Mouse (Mus musculus) spleen, postnatal 36 days (tissue): ENCODE measurements around the gene Nxph3.
"Not testable (repeated sequence)": the region's sequence is repeated elsewhere in the genome, so short reads cannot be mapped to it uniquely, and the experiment has no call there.

Source experiments
- DNase-seq, 2 experiments: peaks; one replicate each; pipeline ENCODE4 v3.0.0; 2022; ENCODE audit warnings: low spot score in 2 of 2, mixed read lengths in 1 of 2

Gene Nxph3

DNA sequence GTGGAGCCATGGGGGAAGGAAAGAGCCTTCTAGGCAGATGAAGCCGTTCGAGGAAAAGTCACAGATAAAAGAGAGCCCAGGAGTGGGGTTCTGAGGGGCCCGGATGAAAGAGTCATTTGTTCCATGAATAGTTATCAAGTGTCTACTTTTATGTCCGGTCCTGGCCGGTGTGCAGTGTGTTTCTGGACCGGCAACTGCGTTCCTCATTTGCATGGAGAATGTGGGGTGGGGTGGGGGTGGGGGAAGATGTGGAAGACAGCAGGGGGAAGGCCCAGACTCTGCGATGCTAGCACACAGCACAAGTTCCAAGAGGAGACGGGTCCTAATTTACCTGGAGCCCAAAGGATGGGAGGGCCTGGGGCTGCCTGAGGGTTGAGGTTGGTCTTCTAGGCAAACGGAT is 4.9 kb upstream of the Nxph3 start:
- DNase-seq: no peak

DNA sequence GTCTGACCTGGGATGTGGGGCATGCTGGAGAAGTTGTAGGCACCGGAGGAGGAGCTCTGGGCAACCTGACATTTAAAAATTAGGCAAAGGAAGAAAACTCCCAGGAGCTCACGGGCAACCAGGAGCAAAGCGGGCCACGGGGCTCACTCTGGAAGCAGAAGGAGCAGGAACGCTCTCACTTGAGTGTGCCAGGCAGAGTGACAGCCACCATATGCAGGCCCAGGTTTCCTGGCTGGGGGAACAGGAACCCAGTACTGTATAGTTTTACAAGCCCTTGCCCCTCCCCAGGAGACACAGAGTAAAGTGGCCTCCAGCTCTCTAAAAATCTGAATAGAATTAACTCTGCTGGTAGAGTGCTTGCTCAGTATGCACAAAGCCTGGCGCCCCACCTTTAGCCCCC is 2.8 kb upstream of the Nxph3 start:
- no peak for DNase-seq

DNA sequence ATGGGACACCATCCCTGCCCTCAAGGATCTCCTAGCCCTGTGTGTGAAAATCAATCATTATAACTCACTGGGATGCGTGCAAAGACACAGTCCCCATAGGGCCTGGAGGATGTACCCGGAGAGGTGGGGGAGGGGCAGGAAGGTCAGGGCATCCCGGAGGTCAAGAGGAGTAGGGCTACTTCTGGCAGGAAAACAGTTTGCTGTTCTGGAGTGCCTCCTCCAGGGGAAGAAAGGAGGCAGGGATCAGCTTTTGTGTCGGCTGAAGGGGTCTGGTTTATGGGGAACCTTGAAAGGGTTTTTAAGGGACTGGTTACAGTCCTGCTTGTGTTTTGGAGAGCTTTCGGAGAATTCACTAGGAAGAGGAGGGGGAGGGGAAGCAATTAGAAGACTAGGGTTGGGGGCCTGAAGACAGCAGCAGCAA is 2.1 kb upstream of the Nxph3 start:
- DNase-seq: no peak

DNA sequence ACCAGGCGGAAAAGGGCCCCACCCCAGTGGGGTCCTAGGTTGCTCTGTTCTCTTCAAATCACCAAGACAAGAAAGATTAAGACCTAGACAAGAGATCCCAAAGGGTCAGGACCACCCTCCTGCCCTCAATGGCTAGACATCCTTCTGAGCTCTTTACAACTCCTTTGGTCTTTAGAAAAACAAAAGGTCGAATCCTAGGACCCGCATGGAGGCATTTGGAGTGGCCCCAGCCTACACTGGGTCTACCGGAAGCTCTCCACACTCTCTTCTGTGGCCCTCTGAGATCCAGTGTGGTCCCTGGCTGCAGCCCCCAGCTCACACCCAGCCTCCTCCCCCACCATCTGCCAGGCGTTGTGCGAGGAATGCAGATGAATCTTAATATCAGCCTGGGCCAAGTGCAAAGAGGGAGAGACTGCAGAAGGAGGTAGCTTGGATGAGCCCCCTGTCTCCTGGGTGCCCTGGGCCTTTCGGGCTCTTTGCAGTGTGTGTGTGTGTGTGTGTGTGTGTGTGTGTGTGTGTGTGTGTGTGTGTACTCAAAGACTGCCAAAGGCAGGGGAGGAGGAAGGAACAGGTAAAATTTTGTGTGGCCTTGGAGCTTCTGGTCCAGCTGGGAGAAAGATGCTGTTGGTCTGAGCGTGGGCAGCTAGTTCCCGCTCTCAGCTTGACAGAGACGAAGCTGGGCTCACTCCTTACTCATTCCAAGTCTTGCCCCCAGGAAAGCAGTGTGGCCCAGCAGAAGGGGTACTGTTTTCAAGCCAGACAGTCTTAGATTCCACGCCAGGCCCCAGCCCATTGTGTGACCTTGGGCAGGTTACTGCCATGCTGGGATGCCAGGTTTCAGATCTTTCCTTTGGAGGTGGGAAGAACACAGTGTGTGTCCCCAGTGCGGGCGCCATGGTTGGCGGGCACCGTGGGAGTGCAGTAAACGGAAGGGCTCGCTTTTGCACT is 1.3 kb upstream of the Nxph3 start:
- no peak for DNase-seq

DNA sequence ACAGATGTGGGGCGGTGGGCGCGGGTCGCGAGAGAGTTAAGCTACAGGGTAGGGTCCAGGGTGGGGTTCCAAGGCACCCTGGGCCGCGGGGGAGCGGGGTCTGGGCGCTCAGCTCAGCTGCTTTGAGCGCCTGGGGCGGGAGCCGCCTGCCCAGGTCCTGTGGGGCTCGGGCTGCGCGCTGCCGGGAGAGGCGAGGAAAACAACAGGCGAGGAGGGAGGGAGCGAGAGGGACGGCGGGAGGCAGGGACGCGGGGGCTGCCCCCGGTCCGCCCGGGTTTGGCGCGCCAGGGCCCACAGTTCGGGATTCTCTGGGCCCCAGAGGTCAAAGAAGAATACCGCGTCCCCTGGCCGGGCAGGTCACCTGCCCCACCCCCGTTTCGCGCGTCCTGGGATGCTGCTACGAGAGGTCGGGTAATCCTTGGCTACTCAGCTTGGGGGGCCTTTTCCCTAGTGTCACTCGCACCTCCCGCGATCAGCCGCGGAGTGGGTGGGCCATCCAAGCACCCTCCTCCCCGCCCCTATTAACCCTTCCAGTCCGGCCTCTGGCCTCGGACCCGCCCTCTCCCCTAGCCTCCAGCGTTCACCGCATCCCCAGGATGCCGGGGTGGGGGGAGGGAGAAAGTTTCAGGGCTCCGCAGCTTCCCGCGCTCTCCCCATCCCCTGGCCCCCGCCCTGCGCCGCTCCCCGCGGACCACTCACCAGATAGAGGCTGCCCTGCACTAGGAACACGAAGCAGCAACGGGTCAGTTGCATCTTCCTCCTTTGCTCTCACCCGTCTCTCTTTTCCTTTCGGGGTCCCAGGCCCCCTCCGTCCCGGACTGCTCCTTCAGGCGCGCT is 691 bp downstream of the Nxph3 start:
- no peak for DNase-seq

DNA sequence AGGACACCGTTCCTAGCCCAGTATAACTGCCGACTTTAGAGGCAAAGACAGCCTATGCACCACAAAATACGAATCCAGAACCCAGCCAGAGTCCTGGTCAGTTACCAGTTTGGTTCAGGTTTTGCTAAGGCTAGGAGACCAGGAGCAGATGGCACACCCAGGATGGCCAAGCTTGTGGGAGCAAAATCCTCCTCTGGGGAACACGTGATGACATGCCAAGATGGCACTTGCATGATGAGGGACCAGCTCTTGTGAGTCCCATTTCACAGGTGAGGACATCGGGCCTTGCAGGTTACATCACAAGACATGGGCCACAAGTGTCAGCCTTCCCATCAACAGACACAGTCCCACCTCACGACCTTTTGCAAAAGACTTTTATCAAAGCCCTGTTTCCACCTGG is 2.0 kb downstream of the Nxph3 start:
- no peak for DNase-seq

DNA sequence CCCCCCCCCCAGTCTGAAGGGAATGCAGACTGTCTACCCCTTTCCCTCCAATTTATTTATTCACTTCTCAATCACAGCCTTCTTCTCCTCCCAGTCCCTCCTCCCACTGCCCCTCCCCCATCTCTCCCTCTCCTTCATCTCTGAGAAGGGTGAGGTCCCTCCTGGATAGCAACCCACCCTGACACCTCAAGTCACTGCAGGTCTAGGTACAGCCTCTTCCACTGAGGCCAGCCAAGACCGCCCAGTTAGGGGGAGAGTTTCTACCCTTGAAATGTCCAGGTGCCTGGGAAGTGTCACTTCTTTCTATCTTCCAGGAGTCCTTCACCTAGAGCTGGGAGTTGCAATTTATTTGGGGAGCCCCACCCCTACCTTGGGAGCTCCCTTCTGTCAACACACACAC is 2.5 kb downstream of the Nxph3 start:
- DNase-seq: no peak

DNA sequence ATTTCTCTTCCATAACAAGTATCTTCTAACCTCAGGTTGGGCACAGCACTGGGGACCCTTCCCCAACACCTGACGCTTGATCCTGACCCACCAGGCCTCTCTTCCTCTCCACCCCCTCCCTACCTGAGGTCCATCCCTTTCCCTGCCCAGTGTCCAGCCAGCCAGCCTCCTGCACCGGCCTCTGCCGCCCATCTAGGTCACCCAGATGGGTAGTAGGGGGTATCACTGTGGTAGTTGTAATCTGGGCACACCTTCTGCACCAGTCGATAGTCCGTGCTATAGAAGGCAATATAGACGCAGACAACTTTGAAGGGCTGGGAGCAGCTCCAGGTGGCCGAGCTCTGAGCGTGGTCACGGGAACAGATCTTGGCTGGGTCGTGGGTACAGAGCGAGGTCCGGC is 3.7 kb downstream of the Nxph3 start:
- no peak for DNase-seq

DNA sequence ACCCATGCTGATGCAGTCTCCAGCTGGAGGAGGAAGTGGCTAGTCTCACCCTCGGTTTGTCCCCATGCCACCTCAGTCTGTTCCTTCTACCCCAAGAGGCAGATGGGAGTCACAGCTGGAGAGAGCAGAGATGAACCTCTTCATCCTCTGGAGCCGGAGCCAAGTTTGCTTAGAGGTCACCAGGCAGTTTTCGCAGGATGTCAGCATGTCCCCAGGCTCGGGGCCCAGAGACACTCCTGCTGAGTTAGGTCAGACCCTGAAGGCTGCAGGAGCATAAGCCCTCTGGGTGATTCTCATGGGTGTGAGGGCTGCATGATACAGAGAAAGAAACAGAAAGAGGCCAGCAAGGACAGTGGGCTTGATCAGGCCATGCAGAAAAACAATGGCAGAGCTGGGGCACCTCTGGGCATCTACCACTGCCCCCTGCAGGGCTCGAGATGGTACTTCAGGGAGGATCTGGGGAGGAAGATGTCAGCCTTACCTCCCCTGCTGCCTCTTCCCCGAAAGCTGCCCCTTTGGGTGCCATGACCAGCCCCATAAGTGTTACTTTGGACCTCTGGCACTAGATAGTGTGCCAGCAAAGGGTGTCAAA is 5.1 kb downstream of the Nxph3 start:
- DNase-seq: no peak

DNA sequence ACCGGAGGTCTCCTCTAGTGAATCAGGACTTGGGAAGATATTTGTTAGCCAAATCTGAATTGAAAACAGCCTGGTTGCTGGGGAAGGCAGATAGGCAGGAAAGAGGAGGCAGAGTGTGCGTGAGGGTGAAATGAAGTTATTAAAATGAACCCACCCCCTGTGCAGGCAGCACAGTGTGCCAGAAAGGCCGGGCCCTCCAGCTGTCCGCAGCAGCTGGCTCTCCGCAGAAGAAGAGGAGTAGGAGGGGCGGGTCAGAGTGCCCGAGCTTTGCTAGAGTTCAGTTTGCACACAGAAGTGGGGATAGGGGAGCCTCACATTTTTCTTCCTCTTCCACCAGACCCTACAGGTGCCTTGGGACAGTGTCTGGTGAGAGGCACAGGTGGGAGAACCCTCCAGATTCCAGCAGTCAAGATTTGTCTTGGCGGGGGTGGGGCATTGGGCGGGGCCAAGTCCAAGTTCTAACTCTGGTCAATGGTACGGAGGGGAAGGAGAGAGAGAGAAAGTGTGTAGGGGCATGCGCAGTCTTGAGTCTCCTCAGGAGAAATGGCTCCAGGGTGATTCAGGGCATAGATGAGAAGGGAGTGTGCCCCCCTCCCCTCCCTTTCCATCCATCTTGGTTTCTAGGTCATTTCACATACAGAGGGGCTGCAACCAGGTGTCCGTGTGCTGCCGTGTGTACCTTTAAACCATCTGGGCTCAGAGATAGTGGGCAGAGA is 6.0 kb downstream of the Nxph3 start:
- no peak for DNase-seq

DNA sequence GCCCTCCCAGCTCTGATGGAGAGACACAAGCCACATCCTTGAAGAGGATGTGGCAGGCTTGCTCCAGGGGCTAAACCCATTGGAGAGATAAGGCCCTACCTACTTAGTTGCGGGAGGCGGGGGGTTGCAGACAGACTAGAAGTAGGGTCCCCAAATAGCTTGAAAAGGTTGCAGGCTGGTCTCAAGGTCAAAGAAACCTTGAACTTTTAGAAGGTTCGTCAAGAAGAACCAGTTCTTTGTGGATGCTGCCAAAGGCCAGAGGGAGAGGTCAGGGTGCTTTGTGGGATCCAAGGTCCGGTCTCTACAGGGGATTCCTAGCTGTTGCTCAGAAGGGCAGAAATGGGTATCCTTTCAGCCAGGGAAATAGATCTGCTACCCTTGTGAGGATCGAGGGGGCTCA is 6.6 kb downstream of the Nxph3 start:
- DNase-seq: no peak

DNA sequence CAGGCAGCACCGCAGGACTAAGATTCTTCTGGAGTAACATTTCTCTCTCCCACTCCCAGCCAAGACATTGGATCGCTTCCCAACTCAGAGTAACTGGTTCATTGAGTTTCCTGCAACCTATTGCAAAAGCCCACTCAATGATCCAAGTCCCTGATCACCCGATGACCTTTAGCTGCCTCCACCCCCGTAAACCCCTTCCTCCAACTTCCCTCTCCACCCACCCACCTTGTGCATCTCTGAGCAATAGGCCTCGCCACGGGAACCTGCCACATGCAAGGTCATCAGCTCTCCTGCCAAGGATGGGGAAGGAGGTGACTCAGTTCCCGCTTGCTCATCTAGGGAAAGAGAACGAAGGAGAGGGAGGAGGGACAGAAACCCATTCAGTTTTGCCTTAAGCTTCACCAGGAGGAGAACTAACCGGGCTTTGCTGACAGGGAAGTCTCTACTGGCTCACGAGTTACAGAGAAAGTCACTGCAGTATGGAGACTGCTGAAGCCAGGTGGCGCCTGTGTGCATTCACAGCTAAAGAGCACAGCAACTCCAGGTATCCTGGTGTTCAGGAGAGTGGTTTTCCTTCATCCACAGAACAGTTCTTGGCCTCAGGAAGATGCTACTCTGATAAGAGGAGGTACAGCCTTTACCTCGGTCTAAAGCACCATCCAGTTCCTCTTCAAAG is 7.2 kb downstream of the Nxph3 start:
- no peak for DNase-seq

DNA sequence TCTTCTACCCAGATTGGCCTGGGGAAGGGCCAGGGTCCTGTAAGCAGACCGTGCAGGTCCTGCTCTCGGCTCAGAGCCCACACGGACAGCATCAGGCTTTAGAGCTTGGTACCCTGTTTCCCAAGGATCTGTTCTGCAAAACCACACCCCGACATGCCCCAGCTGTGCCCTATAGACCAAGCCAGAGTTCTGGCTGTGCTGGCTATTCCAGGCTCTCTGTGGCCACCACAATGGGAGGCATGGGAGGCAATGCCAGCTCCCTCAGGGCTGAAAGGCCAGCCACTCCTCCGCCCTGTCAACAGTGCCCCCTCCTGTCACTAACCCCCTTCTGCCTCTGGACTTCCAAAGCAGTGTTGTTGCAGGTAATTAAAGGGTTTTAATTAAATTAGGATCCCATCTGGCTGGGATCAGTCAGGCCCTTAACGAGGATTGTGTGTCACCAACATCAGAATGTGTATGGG is 10.1 kb downstream of the Nxph3 start:
- no peak for DNase-seq

DNA sequence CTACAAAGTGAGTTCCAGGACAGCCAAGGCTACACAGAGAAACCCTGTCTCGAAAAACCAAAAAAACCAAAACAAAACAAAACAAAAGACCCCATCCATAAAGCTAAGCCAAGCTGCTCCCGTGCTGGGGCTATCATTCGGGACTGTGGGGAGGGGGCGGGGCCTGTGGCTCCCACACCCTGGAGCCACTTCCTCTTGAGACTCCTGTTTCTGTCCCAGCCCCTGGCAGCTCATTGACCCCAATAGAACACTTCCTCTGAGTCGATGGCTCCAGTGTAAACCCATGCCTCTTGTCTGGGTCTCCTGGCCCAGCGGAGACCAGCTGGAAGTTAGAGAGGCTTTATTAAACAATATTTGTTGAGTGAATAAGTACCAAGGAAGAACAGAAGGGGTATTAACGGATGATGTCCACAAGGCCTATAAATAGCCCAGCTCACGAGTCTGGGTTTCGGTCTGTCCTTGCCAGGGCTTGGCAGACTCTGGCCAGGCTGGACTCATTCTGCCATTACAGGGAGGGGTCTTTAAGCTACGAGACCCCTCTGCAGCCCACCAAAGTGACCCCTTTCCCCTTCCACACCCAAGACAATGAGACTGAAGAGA is 10.7 kb downstream of the Nxph3 start:
- no peak for DNase-seq

DNA sequence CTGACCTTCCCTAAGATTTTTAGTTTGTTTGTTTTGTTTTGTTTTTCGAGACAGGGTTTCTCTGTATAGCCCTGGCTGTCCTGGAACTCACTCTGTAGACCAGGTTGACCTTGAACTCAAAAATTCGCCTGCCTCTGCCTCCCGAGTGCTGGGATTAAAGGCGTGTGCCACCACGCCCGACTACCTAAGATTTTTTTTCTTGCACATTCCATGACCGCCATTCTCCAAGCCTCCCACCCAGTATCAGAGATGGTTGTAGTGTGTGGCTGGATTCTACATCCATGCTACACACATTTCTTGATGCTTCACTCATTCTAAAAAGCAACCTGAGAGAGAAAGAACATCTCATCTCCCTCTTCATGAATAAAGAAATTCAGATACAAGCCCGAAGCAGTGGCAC is 12.5 kb downstream of the Nxph3 start:
- not testable (repeated sequence) for DNase-seq

DNA sequence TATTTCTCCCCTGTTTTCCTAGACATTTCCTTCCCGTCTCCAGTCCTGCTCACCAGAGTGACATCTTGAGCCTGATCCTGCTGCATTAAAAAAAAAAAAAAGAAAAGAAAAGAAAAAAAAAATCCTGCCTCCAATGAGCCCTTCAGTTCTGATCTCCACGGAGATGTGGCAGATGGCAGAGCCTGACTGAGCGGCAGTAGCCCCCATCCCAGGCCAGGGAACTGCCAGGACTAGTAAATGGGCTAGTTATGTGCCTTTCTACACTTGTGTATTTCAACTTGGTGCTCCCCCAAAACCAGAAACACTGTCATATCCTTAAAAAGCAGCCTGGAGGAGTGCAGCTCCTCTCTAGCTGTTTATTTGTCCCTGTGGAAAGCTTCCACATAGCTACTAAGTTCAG is 13.5 kb downstream of the Nxph3 start:
- DNase-seq: no peak

DNA sequence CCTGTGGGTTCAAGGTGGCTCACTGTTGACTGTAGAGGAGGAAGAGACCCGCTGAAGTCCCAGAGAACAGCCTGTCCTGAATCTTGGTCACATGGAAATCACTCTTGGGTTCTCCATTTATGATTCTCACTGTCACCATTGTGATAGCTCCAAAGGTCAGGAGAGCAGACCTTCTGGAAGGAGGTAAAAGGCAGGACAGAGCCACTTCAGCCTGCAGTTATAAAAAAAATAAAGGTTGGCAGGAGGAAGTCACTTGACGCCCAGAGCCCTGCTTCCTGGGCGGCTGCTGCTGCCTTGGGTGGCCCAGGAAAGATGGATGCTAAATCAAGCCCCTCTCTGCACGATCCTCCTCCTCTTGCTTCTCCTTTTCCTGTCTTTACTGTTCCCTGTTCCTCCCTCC is 14.0 kb downstream of the Nxph3 start:
- no peak for DNase-seq

DNA sequence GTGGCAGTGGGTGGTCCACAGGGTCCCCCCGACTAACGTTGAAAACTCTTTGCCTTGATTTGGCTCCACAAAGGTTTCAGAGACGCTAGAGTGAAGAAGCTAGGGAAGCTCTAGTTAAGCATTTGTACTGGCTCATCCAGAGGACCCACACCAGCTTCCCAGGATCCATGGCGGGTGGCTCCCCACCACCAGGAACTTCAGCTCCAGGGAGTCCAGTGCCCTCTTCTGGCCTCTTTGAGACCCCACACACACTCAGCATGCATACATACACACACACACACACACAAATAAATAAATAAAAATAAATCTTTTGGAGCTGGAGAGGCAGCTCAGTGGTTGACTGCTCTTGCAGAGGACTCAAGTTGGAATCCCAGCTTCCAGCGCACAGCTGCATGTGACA is 16.4 kb downstream of the Nxph3 start:
- DNase-seq: no peak

DNA sequence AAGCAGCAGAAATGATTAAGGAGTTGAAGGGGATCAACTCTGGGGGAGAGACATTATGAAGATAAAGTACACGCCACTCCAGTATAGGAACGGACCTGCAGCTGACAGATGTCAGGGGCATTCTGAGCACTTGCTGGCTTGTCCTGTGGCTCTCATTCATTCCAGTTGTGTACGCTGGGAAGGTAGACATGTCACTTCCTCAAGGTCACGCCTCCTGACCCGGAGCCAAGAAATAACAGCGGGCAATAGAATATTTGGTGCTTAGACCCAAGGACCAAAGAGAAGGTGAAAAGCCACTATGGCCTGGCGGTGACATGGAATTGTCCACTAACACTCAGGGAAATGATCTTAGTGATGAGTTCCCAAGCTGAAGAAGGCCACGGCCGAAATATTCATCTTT is 18.5 kb downstream of the Nxph3 start:
- DNase-seq: no peak

DNA sequence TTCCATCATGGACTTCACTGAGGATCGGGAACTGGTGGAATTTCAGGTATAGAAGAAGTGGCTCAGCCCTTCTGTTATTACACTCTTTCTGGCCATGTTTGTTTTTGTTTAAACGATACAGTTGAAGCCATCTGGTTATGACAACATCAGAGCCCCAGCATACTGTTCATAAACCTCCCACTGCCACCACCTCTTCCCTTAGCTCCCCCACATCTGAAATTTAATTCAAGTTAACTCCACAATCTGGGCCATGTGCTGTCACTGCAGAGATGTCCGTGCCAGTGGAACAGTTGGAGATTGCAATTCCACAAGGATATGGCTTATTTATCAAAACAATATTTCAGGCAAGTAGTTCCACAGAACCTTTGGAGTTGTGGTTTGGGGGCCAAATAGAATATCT is 20.0 kb downstream of the Nxph3 start:
- DNase-seq: no peak

DNA sequence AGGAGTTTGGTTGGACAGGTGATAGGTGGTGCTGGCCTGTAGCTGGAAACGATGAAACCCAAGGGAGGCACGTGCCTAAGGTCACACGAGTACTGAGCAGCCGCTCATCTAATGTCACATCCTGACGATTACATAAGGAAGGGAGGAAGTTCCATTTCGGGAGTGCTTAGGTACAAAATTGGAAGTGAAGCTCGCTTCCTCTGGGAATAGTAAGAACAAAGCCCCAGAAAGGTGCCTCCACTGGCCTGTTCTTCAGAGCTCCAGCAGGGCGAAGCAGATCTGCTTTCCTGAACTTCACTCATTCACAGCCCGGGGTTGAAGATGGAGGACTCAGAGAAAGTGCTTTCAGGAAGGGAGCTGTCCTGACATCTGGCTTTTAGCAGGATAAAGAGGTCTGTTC is 20.4 kb downstream of the Nxph3 start:
- DNase-seq: no peak
